Mouse (Mus musculus): Measurements from ENCODE around the gene Taf3.

The Taf3 gene

DNA sequence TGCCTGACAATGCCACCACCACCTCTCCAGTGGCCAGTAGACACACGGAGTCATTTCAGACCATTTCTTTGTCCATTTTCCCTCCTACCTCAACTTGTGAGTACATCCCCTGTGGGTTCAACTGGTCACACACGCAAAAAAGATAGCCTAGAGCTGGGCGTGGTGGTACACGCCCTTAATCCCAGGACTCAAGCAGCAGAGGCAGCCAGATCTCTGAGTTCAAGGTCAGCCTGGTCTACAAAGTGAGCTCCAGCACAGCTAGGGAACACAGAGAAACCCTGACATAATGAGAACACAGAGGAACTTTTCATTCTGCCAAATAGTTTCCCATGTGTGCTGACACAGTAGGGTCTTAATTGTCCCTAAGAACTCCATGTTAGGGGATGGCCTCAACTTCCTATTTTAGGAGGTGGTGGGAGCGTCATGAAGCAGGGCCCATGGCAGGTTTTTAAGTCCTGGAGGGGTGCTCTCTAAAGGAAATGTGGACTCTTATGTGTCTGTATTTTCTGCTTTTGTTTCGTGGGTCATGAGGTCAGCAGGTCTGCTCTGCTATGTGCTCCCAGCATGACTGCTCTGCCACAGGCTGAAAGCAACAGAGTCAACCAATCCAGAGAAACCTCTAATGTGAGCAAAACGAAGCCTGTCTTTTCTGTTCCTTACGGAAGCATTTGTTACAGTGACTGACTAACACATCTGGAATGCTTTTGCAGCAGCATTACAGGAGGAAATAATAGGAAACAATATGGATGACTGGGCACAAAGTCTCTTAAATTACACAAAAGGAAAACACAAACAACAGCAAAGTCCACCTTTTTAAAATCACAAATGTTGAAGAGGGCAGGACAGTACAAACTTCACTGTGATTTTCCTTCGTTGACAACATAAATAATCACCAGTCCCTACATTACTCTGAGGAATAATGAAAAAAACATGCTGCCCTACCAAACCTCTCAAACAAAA is 92.5 kb downstream of the Taf3 start:
- no peak for DNase-seq

DNA sequence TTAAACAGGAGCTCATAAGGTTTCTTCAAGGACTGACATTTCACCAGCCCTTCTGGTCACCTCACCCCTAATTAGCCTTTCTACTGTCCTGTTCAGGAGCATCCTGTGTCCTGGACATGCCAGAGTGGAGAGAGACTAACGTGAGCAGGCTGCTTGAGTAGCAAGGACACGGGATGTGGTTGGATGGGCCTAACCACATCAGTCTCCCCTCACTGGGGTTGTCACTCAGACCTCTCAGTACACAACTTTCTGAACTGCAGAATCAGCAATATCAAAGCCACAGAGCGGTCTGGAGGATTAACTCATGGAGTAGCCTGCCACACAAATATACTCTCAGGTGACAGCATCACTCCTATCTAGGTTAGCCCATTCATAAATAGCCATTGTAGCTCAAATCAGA is 101.7 kb downstream of the Taf3 start:
- DNase-seq: no peak

DNA sequence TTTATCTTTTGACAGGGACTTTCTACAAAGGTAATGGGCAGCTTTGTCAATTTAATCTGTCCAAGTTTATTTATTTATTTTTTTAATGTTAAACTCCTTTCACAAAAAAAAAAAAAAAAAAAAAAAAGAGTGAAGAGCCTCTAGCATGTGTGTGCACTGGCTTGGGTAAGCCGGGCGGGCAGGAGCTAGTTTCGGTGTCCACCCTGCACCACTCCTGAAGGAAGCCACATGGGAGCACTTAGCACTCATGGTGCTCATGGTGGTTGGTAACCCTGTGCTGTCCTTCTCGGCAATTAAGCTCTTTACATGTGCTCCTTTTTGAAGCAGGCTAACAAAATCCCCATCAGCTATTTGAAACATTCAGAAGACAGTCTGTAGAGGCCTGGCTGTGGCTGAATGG is 102.8 kb downstream of the Taf3 start:
- no peak for DNase-seq

DNA sequence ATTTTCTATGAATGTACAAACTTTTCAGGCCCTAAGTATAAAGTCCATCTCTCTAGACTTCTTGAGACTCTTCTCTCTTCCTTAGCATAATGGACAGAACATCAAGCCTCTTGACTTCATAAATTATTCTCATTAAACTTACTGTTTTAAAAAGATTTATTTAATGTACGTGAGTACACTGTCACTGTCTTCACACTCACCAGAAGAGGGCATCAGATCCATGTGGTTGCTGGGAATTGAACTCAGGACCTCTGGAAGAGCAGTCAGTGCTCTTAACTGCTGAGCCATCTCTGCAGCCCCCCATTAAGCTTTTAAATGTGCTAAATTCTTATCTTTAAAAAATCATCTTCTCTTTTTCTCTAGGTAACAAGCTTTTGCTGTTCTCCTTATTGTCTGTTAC is 105.4 kb downstream of the Taf3 start:
- no peak for DNase-seq

DNA sequence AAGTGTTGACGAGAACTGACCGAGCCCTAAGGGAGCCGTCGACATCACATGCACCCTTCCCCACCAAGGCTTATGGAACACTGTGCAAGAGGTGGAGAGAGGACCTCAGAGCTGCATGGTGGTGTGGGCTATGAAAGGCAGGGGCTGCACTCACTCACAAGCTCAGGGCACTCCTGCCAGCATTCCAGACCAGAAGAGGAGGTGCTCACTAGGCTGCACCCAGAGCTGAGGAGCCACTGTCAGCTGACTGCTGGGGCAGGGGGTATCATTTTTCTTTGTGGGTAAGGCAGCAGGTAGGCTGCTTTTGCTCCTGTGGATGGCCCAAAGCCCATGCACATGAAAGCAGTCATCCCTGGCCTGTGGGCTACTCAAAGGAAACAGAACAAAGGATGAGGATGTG is 109.1 kb downstream of the Taf3 start:
- no peak for DNase-seq

DNA sequence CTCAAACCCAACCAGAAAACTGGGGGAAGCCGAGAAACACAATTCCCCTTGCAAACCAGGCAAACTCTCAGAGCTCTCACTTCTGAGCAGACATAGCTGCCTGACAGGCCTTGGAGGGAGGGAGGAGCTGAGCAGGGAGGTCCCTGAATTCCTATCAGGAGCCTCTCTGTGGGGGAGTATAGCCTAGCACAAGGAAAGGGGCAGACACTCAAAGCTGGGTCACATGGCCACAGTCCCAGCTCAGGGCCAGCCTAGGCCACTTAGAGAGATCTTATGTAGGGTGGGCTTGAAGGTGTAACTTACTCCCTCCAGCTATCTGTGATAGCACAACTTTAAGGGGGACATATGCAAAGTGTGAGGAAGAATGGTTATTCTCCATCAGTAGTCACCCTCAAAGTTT is 112.4 kb downstream of the Taf3 start:
- DNase-seq: no peak

GRCm38 (mm10) chr2:9926905-9927283 is 121.5 kb downstream of the Taf3 start:
- no peak for DNase-seq

GRCm38 (mm10) chr2:9926194-9926904 is 122.0 kb downstream of the Taf3 start:
- DNase-seq: peak in 1 of 2 experiments; percentile 11

DNA sequence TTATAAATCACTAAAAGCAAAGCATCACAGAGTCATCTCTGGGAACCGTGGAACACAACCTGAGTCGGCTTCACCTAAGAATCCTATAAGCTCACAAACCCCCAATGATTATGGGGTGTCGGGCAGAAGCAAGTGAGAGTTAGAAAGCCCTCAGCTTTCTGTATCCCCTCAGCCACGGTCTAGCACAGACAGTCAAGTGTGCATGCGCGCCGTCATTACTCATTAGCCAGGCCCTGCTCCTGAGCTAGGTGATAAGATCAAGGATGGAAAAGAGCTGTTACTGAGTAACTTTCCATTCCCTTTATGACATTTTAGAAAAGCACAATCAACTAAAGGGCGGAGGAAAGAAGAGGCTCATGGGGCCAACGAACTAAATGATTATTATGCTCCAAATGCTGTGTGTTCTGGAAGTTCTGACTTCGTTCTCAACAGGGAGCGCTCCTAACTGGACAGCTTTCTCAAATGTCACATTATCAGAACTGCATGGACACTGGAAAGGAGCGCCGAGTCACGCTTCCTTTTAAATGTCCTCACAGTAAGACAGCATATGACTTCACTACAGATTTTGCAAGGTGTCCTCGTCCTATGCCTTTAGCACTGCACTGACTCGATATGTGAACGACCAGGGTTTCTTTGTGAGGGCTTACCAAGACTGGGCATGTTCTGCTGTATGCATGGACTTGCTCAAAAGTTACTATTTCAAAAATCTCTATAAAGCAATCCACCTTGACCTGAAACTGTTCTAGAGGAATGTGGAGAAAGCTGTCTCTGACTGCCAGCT is 129.5 kb downstream of the Taf3 start:
- DNase-seq: peak; percentile 67 to 71

DNA sequence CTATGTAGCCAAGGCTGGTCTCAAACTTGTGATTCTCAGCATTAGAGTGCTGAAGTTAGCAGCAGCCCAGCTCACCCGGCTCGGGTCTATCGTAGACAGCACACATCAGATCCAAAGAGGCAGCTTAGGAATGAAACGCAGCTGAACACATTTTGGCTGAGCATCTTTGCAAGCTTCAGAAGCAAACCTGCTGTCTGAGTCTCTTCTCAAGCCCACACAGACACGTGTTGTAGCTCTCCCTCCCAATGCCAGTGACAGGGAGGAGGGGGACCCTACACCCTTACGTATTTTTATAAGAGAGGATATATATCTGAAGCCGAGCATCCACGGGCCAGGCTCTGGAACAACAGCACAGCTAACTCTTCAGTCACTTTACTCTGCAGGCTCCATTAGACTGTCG is 130.8 kb downstream of the Taf3 start:
- DNase-seq: no peak

- DNase-seq: peak in 1 of 2 experiments; percentile 36
Measured at GRCm38 (mm10) chr2:9905995-9906394, 142.4 kb downstream of the Taf3 start.

DNA sequence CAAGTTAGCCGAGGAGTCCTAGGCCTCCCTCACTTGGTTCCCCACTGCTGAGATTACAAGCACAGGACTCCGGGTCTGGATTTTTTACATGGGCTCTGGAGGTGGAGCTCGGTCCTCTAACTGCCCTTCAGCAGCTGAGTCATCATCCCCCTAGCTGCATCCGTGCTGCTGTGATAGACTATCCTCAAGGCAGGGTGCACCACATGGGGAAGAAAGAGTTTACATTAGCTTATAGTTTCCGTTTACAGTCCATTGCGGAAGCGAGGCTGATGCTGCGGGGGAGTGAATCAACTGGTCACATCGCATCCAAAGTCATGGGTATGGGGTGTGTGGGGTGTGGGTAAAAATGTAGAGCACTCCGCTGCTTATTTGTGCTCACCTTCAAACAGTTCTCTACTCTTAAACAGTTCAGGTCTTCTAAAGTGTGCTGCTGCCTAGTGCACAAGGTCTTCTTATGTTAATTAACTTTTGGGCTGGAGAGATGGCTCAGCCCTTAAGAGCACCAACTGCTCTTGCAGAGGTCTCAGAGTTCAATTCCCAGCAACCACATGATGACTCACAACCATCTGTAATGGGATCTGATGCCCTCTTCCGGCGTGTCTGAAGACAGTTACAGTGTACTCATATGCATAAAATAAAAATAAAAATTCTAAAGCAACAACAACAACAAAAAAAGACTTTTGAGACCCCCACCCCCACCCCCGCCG is 144.4 kb downstream of the Taf3 start:
- DNase-seq: no peak

GRCm38 (mm10) chr2:9897846-9898245 is 150.6 kb downstream of the Taf3 start:
- no peak for DNase-seq

- DNase-seq: no peak
Measured at GRCm38 (mm10) chr2:9896097-9896770, 152.2 kb downstream of the Taf3 start.

DNA sequence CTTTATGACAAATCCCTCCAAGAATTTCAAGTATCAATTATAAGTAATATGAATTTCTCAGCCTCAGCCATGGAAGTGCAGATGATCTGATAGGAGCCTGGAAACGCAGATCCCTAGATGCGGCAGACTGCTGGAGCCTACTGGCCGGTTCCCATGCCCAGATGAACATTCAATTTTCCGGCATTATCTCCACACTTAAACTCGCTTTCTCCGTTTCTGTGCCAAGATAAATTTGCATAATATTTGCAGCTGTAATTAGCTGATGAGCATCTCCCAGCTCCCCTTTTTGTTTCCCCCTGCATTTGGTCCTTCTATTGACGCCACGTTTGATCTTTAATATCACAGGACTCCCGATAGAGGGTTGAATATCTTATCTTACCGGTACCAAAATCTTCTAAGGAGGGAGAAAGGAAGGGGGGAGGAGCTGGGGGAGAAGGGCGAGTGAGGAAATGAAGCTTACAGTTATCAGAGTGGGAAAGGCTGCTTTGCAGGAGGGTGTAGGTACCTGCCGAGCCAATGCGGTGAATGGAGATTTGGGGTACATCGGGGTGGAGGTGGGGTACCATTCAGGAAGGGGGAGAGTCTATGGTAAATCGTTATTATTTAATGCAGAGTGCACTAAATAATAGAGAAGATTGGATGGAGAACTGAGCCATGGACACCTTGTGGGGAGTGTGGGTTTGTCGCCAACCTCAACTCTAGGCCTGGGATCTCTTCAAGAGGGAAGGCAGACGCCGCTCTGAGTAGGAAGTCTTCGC is 153.4 kb downstream of the Taf3 start:
- DNase-seq: no peak

GRCm38 (mm10) chr2:9893272-9893953 is 155.0 kb downstream of the Taf3 start:
- no peak for DNase-seq

GRCm38 (mm10) chr2:9892541-9892940 is 155.9 kb downstream of the Taf3 start:
- DNase-seq: no peak

GRCm38 (mm10) chr2:9890906-9891305 is 157.5 kb downstream of the Taf3 start:
- no peak for DNase-seq

DNA sequence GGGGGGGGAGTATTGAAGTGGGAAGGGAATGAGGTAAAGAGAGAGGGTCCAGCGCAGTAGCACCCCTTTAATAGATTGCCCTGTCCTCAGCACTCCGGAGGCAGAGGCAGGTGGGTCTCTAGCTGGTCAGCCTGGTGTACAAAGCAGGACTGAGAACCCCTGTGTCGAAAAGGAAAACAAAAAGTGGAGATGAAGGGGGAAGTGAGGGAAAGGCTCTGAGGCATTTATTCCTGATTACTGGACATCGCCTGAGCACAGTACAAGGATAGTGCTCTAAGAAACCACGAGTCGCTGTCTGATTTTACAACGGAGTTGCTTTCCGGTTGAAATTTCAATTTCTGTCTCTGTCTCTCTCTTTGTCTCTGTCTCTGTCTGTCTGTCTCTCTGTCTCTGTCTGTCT is 158.1 kb downstream of the Taf3 start:
- no peak for DNase-seq

DNA sequence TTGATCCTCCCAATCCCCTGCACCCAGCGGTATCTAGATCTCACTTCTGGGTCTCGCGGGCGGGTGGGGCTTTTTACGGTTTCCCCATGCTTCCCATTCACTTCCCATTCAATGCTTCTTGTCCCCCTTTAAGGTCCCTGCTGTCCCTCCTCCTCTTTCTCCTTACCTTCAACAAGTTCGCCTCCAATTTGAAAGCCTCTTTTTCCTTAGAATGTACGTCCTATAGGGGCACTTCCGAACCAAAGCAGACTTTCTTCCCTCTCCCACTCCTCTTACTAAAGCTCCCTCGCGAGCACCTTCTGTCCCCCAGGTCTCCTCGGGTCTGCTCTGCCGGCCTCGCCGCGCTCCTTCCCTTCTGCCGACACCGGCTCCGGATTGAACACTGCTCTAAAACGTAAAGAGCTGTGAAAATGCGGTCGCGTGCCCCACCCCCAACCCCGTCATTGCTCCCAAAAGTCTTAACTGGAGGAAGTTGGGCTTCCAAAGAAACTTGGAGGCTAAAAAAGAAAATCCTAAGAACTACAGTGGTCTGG is 158.7 kb downstream of the Taf3 start, which contains the start of gene Gata3:
Gene Gata3, minus strand, starts transcription at position 384 of the 533 bp plus-strand sequence.
- no peak for DNase-seq

All from kidney, adult 8-10 months (tissue).